Mouse (Mus musculus): Measurements from ENCODE around the gene Gtsf1. TPM values are rescaled to one million over a fixed set of nuclear protein-coding genes. Genes with fewer than 3 reads are reported as not detected.
"Not testable (repeated sequence)": the region's sequence is repeated elsewhere in the genome, so short reads cannot be mapped to it uniquely, and the experiment has no call there.

The Gtsf1 gene
- polyA plus RNA-seq (2017; shearing (Covaris generic)) = under 1 TPM in 1 of 3 experiments, not detected in 2; 0.62 TPM

DNA sequence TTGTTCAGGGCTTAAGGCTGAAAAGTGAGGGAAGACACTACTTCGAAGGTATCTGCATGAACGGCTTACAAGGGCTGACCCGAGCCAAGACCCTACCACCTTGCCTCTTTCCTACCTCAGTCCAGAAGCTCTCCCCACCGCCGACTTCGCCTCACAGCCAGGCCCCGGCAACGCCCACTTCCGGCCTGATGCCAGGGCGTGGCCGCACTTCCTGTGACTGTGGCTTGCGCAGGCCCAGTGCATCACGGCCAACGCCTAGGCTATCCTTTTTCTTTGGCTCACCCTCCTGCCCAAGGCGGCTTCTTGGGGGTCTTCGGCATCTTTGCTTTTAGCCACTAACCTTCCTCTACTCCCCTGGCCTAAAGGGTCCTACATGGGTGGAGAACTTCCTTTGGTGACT is at the start of gene Gtsf1:
Gene Gtsf1 (minus strand): TSS at position 230 of the 400 bp plus-strand sequence.
- ATAC-seq = no peak

DNA sequence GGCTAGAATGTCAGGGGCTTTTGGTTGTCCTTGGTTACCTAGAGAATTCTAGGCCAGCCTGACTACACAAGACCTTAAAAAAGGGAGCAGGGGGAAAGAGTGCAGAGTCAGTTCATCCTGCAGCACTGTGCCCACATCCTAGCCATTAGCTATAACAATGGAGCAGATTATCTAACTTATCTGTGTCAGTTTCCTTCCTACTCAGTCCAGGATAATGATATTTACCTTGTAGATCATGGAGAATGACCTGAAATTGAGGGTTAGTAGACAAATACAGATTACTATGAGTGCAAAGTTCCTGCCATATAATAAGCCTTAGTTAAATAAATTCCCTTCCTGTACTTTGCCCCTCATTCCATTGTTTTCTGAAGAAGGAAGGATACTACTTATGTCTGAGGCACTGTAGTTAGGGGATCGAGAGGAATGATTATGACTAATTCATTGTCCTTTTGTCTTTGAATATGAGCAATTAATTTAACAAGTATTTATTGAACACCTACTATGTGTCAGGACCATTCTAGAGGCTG is 48.9 kb upstream of the Gtsf1 start:
- ATAC-seq = no peak

DNA sequence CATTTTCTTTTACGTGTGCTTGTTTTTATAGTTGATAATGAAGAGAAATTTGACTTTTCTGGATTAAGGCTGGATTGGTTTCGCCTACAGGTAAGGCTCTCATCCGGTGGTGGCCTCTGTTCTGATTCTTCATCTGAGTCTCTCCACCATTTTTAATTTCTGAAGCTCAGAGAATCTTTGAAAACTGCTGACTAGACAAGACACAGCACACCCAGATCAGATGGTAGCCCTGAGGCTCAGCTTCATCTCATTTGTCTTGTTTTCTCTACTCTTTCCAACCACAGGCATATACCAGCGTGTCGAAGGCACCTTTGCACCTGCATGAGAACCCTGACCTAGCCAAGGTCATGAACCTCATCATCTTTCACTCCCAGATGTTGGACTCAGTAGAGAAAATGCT is 43.5 kb upstream of the Gtsf1 start:
- ATAC-seq = no peak

GRCm38 (mm10) chr15:103473182-103473581 is 42.9 kb upstream of the Gtsf1 start:
- no peak for ATAC-seq

GRCm38 (mm10) chr15:103472265-103472664 is 42.0 kb upstream of the Gtsf1 start:
- no peak for ATAC-seq

DNA sequence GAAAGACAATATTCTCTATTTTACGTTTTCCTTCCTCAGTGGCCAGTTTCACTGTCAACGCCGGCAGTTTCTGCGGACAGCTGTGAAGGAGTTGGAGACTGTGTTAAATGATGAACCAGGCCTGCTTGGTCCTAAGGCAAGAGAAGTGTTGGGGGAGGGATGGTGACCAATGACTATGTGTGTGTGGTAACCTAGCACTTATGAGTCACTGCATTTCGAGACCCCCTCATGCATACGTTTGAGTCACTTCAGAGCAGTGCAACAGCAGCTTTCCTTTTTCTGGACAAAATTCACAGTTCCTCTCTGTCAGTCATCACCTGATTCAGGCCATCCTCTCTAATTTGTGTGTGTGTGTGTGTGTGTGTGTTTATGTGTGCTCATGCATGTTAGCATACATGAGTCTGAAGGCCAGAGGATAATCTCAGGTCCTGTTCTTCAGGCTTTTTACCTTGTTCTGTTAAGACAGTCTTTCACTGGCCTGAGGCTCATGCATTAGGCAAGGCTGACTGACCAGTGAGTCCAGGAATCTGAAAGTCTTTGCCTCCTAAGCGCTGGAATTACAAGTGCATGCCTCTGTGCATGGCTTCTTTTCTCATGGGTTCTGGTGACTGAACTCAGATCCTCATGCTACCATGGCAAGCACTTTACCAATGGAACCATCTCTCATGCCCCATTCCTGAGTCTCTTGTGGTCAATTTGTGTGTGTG is 41.4 kb upstream of the Gtsf1 start:
- no peak for ATAC-seq

DNA sequence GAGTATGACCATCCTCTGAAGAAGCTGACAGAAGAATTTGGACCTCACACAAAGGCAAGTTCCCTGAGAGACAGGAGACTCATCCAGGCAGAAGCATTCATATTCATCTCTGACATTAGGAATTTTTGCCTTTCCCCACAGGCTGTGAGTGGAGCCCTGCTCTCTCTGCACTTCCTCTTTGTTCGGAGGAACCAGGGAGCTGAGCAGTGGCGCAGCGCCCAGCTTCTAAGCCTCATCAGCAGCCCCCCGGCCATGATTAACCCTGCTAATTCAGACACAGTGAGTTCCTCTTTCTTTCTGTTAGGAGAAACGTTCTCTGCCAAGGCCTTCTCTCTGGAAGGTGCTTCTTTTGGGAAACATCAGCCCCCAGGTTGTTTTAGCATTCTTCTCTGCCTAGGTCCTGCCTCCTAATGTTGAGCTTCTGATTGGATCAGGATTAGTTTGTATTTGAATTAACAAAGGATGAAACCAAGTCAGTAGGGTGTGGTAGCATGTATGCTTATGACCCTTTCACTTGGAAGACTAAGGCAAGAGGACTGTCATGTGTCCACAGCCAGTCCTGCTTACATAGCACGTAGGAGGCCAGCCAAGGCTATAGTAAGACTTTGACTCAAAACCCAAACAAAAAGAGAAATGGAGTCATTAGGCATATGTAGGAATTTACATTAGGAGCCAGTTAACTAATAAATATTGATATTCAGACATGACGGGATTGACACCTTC is 32.4 kb upstream of the Gtsf1 start:
- ATAC-seq = no peak

GRCm38 (mm10) chr15:103454449-103454848 is 24.2 kb upstream of the Gtsf1 start:
- ATAC-seq = peak; percentile 23

- peak; percentile 100 for ATAC-seq
These were observed 23.4 kb upstream of the Gtsf1 start, which contains the start of gene Nckap1l for GRCm38 (mm10) chr15:103453551-103454218. Nckap1l (plus strand) TSS chr15:103453794.

DNA sequence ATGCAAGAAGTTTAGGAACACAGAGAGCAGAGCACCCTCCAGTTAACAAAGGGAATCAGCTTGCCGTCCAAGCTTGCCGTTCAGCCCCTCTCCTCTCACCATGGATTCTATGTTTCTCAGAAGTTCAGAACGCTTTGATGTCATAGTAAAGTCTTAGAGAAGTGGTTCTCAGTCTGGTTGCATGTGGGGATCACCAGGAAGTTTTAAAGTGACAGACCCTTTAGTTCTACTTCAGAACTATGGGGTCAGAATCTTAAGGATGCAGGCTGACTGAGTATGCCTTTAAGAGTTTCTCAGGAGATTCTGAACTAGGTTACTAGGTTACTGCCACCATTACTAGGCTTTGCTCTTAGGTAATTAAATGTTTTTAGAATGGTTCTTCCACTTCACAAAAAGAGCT is 18.1 kb upstream of the Gtsf1 start, which contains the start of gene Gtsf2:
Gene Gtsf2 (minus strand): TSS at position 101 of the 400 bp plus-strand sequence.
- no peak for ATAC-seq

DNA sequence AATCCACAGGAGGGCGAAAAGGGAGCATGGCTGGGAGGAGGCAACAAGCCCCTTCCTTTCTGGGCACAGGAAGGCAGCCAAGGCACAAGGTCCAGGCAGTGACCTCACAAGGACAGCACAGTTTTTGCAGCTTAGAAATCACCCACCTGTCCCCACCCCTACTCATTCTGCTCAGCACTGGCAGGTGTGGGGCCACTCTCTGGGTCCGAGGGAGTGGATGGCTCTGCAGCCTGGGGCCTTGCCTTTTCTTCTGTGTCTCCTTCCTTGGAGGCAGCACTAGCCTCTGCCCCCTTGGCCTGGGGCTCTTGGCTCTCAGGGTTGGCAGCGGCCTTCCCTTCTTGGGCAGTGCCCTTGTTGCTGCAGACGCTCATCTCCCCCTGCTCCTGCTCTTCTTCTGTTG is 15.7 kb upstream of the Gtsf1 start:
- not testable (repeated sequence) for ATAC-seq

- no peak for ATAC-seq
These were observed 3.3 kb downstream of the Gtsf1 start for GRCm38 (mm10) chr15:103427017-103427416.

DNA sequence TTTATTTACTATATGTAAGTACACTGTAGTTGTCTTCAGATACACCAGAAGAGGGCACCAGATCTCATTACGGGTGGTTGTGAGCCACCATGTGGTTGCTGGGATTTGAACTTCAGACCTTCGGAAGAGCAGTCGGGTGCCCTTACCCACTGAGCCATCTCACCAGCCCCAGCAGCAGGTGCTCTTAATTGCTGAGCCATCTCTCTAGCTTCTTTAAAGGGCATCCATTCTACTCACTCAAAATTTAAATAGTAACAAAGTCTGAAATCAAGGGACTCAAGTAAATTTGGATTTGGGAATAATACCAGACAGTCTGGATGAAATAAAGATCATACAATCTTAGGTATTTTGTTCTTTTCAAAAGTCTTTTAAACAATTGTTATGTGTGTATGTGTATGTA is 24.7 kb downstream of the Gtsf1 start:
- not testable (repeated sequence) for ATAC-seq

- ATAC-seq = no peak
These were observed 28.9 kb downstream of the Gtsf1 start for GRCm38 (mm10) chr15:103401361-103401760.

- ATAC-seq = no peak
These were observed 36.7 kb downstream of the Gtsf1 start for GRCm38 (mm10) chr15:103393577-103393976.

DNA sequence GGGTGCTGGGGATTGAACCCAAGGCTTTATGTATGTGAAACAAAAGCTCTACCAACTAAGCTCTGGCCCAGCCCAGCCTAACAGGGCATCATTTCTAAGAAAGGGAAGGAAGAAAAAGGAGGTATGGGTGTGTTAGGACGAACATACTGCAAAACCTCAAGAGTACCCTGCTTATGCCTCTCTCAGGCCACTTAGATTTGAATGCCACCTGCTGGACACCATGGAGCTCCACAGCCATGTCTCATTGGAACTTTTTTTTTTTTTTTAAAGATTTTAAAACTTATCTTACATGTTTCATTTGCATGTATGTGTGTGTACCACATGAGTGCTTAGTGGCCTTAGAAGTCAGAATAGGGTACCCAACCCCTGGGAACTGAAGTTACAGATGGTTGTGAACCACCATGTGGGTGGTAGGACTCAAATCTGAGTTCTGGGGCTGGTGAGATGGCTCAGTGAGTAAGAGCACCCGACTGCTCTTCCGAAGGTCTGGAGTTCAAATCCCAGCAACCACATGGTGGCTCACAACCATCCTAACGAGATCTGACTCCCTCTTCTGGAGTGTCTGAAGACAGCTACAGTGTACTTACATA is 41.6 kb downstream of the Gtsf1 start:
- no peak for ATAC-seq

- no peak for ATAC-seq
These were observed 46.3 kb downstream of the Gtsf1 start for GRCm38 (mm10) chr15:103383771-103384488.

DNA sequence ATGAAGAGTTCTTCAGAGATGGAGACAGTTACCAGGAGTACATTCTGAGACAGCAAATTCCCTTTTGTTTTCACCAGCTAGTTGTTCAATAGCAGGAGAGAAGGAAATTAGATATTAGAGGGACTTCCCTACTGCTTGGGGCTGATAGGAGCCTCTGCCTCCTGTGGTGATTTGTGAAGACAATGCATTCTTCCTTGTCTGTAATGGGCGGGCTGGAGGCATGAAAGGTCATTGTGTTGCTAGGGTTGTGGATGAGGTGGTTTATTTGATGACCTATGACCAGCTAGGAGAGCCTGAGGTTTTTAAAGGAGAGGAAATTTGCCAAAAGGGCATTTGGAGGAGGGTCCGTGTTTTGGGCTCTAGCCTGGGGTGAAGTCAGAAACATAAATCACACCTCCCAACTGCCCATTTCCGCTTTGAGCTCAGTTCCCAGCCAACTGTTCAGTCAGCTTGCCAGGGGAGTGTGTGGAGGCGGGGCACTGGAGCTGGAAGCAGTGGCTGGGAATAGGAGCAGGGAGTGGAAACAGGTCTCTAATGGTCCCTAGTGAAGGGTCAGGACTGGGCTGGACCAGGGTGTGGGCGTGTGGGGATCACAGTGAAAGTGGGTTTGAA is 47.4 kb downstream of the Gtsf1 start:
- ATAC-seq = no peak

GRCm38 (mm10) chr15:103382075-103382474 is 48.2 kb downstream of the Gtsf1 start:
- ATAC-seq = no peak

GRCm38 (mm10) chr15:103378665-103379356 is 51.5 kb downstream of the Gtsf1 start:
- no peak for ATAC-seq
